Mouse (Mus musculus) retina, postnatal 1 day (tissue): ENCODE measurements around the gene Plcb4.
"Not testable (repeated sequence)": the region's sequence is repeated elsewhere in the genome, so short reads cannot be mapped to it uniquely, and the experiment has no call there.

Experiments
- DNase-seq: peaks from one replicate; pipeline ENCODE4 v3.0.0-alpha.2; 2012

Plcb4 gene

GRCm38 (mm10) chr2:135717232-135718134, 58.7 kb downstream of the Plcb4 start:
- DNase-seq, result no peak

- no peak for DNase-seq
These were observed 63.3 kb downstream of the Plcb4 start for GRCm38 (mm10) chr2:135722109-135722508.

- no peak for DNase-seq
These were observed 64.6 kb downstream of the Plcb4 start for GRCm38 (mm10) chr2:135723387-135723786.

GRCm38 (mm10) chr2:135724489-135724888, 65.7 kb downstream of the Plcb4 start:
- no peak for DNase-seq

- no peak for DNase-seq
These were observed 66.6 kb downstream of the Plcb4 start for GRCm38 (mm10) chr2:135725362-135725761.

- no peak for DNase-seq
These were observed 68.3 kb downstream of the Plcb4 start for GRCm38 (mm10) chr2:135727088-135727487.

- DNase-seq, result no peak
These were observed 69.1 kb downstream of the Plcb4 start for GRCm38 (mm10) chr2:135727925-135728324.

GRCm38 (mm10) chr2:135731591-135731990, 72.8 kb downstream of the Plcb4 start:
- no peak for DNase-seq

- no peak for DNase-seq
These were observed 73.8 kb downstream of the Plcb4 start for GRCm38 (mm10) chr2:135732651-135733050.

- DNase-seq, result peak; percentile 65
These were observed 75.2 kb downstream of the Plcb4 start for GRCm38 (mm10) chr2:135733926-135734510.

- no peak for DNase-seq
These were observed 78.7 kb downstream of the Plcb4 start for GRCm38 (mm10) chr2:135737506-135737905.

- not testable (repeated sequence) for DNase-seq
These were observed 79.4 kb downstream of the Plcb4 start for GRCm38 (mm10) chr2:135738022-135738780.

- no peak for DNase-seq
These were observed 80.1 kb downstream of the Plcb4 start for GRCm38 (mm10) chr2:135738950-135739349.

GRCm38 (mm10) chr2:135742954-135743700, 84.3 kb downstream of the Plcb4 start:
- DNase-seq, result peak; percentile 62

- DNase-seq, result no peak
These were observed 85.9 kb downstream of the Plcb4 start for GRCm38 (mm10) chr2:135744711-135745110.

GRCm38 (mm10) chr2:135745126-135745525, 86.3 kb downstream of the Plcb4 start:
- peak; percentile 28 for DNase-seq

GRCm38 (mm10) chr2:135748441-135748840, 89.6 kb downstream of the Plcb4 start:
- DNase-seq, result no peak

- no peak for DNase-seq
These were observed 90.8 kb downstream of the Plcb4 start for GRCm38 (mm10) chr2:135749606-135750005.

- no peak for DNase-seq
These were observed 91.9 kb downstream of the Plcb4 start for GRCm38 (mm10) chr2:135750748-135751147.

- DNase-seq, result no peak
These were observed 97.0 kb downstream of the Plcb4 start for GRCm38 (mm10) chr2:135755792-135756191.

GRCm38 (mm10) chr2:135757478-135757877, 98.7 kb downstream of the Plcb4 start:
- no peak for DNase-seq

GRCm38 (mm10) chr2:135759499-135760095, 100.8 kb downstream of the Plcb4 start:
- no peak for DNase-seq
